In genomic region chr16:44665491-44665931, GRCm38 (mm10) we compare ENCODE assay signal across 12 mouse cellular contexts. TPM values are rescaled to one million over a fixed set of nuclear protein-coding genes. Genes with fewer than 3 reads are reported as not detected.
DNase-seq lines count a peak whose midpoint lies in the region; ATAC-seq and TF ChIP-seq lines count a peak whose summit lies in the region.
"Had no signal": no experiment of that assay in that cellular context is flagged by ENCODE, and none has a peak within 500 bp of the region (broad histone marks: within the 10 kb centered on the region; RNA-seq: fewer than 3 reads in every experiment).

No protein-coding gene starts in this region.

- H3K4me3 ChIP-seq in forebrain, embryonic 11.5 days (ENCODE audit: low read depth, low read length): peak overlapping the region; percentile 34; the same call in 1 of the 2 replicates
- no peak overlapping the region for H3K4me3 ChIP-seq in hindbrain, postnatal 0 days (ENCODE audit: low read length)
- H3K4me3 ChIP-seq in midbrain, postnatal 0 days (ENCODE audit: low read depth, low read length): no peak overlapping the region

- WGBS in forebrain, embryonic 11.5 days: 57% methylated on average over 9 of the region's 9 CpGs
- WGBS in hindbrain, postnatal 0 days: 31% methylated on average over 9 of the region's 9 CpGs
- WGBS in midbrain, postnatal 0 days: 67% methylated on average over 9 of the region's 9 CpGs

- DNase-seq in layer of hippocampus, adult 9-11 months: peak; percentile 11
- DNase-seq in layer of hippocampus, postnatal 25 days (ENCODE audit: extremely low spot score in 1 of 2, low spot score in 1 of 2): no peak
- no peak for DNase-seq in forebrain, embryonic 11.5 days (ENCODE audit: low spot score)
- DNase-seq in hindbrain, postnatal 0 days (ENCODE audit: low spot score): peak; percentile 54
- peak; percentile 64 for DNase-seq in midbrain, postnatal 0 days (ENCODE audit: low spot score)
- no peak for DNase-seq in adipocyte (ENCODE audit: low spot score)
- DNase-seq in lung, postnatal 36 days: no peak
- DNase-seq: cerebellum, adult 11 months; gastrocnemius, postnatal 14 days had no signal

- ATAC-seq in forebrain, embryonic 11.5 days (replicated peaks; ENCODE audit: low FRiP score): no peak
- ATAC-seq in hindbrain, postnatal 0 days: peak; percentile 30; the same call in 1 of the 2 replicates
- ATAC-seq in midbrain, postnatal 0 days (ENCODE audit: low FRiP score): no peak
- no peak for ATAC-seq in erythroid progenitor cell, adult 5-6 weeks (replicated peaks; ENCODE audit: low FRiP score, poor library complexity, severe bottlenecking)

- H3K27ac ChIP-seq in forebrain, embryonic 11.5 days (ENCODE audit: low read depth, low read length): peak overlapping the region; percentile 38; the same call in 1 of the 2 replicates
- H3K27ac ChIP-seq in hindbrain, postnatal 0 days: peak overlapping the region; percentile 60
- no peak overlapping the region for H3K27ac ChIP-seq in midbrain, postnatal 0 days (ENCODE audit: low read depth, low read length)
- H3K27ac ChIP-seq: macrophage had no signal

- no peaks in the 10 kb centered on the region; the same call in 1 of the 2 replicates for H3K27me3 ChIP-seq in forebrain, embryonic 11.5 days (ENCODE audit: control insufficient read depth, insufficient read depth, low read length)
- no peaks in the 10 kb centered on the region for H3K27me3 ChIP-seq in hindbrain, postnatal 0 days (ENCODE audit: insufficient read depth, low read length)
- H3K27me3 ChIP-seq in midbrain, postnatal 0 days (ENCODE audit: insufficient read depth, low read length): no peaks in the 10 kb centered on the region

- no peaks in the 10 kb centered on the region for H3K9me3 ChIP-seq in forebrain, embryonic 11.5 days (ENCODE audit: control insufficient read depth, low read length)
- no peaks in the 10 kb centered on the region for H3K9me3 ChIP-seq in hindbrain, postnatal 0 days (ENCODE audit: low read length)
- no peaks in the 10 kb centered on the region for H3K9me3 ChIP-seq in midbrain, postnatal 0 days (ENCODE audit: low read length)

- H3K4me2 ChIP-seq in forebrain, embryonic 11.5 days (ENCODE audit: low read depth, low read length, severe bottlenecking): peak overlapping the region; percentile 33
- no peak overlapping the region for H3K4me2 ChIP-seq in hindbrain, postnatal 0 days (ENCODE audit: low read depth, low read length)
- no peak overlapping the region for H3K4me2 ChIP-seq in midbrain, postnatal 0 days (ENCODE audit: low read depth, low read length, poor library complexity, severe bottlenecking)
- H3K4me2 ChIP-seq: liver, embryonic 11.5 days had no signal

- H3K4me1 ChIP-seq in forebrain, embryonic 11.5 days (replicated peaks; ENCODE audit: control insufficient read depth, insufficient read depth, low read length): peaks cover 11% of the 10 kb centered on the region
- peaks cover 5% of the 10 kb centered on the region; the same call in 1 of the 2 replicates for H3K4me1 ChIP-seq in hindbrain, postnatal 0 days (ENCODE audit: insufficient read depth, low read length)
- no peaks in the 10 kb centered on the region for H3K4me1 ChIP-seq in midbrain, postnatal 0 days (ENCODE audit: insufficient read depth, low read length)

- TF ChIP-seq CTCF in hindbrain, postnatal 0 days (IDR thresholded peaks at IDR 0.05; ENCODE audit: low read depth): no peak
- TF ChIP-seq CTCF in midbrain, postnatal 0 days (IDR thresholded peaks at IDR 0.05): no peak

- 0 out of 2 replicates have a peak overlapping the region, but pooled peaks have one; percentile 20 for H3K9ac ChIP-seq in forebrain, embryonic 11.5 days (ENCODE audit: low read length)
- H3K9ac ChIP-seq in hindbrain, postnatal 0 days (replicated peaks; ENCODE audit: low read length): no peak overlapping the region
- no peak overlapping the region for H3K9ac ChIP-seq in midbrain, postnatal 0 days (replicated peaks; ENCODE audit: low read length, poor library complexity, severe bottlenecking)

- H3K36me3 ChIP-seq in forebrain, embryonic 11.5 days (ENCODE audit: control insufficient read depth, insufficient read depth, low read length): no peaks in the 10 kb centered on the region
- H3K36me3 ChIP-seq in hindbrain, postnatal 0 days (ENCODE audit: insufficient read depth, low read length): no peaks in the 10 kb centered on the region
- no peaks in the 10 kb centered on the region for H3K36me3 ChIP-seq in midbrain, postnatal 0 days (ENCODE audit: insufficient read depth, low read length)

RNA-seq across cellular contexts. Expression of gene Nepro, which starts 58.6 kb away (rescaled TPM):
- 1 to 10 TPM; 4.1 to 4.9 TPM for total RNA-seq in layer of hippocampus, postnatal 25 days (2021)
- 11.9 and 13.2 TPM in 2 replicates for polyA plus RNA-seq in forebrain, embryonic 11.5 days (2014; fragmentation: Nextera tagmentation; extraction: Ambion mirVana)
- 3.3 and 3.5 TPM in 2 replicates for total RNA-seq in hindbrain, postnatal 0 days (2014; rRNA removed)
- polyA plus RNA-seq in hindbrain, postnatal 0 days (2015; fragmentation: Nextera tagmentation; extraction: Ambion mirVana): 3.2 TPM in 2 replicates
- total RNA-seq in midbrain, postnatal 0 days (2014; rRNA removed): 3.5 and 5.9 TPM in 2 replicates
- polyA plus RNA-seq in midbrain, postnatal 0 days (2015; fragmentation: Nextera tagmentation; extraction: Ambion mirVana): 2.4 and 2.9 TPM in 2 replicates
- total RNA-seq in erythroid progenitor cell, adult 5-6 weeks (2015; ENCODE audit: low replicate concordance): 3.6 and 3.8 TPM in 2 replicates
- 2.6 and 3.7 TPM in 2 replicates for total RNA-seq in erythroid progenitor cell, adult 5-6 weeks (2017; ENCODE audit: low replicate concordance)

Comparison
In these comparisons a context has a peak if more than half of its experiments do, and no peak if none do; other contexts are left out.
1. DNase-seq: peak in layer of hippocampus, adult 9-11 months (single experiment), hindbrain, postnatal 0 days (single experiment) and midbrain, postnatal 0 days (single experiment); none in layer of hippocampus, postnatal 25 days (0 of 2), forebrain, embryonic 11.5 days (single experiment), adipocyte (single experiment) and lung, postnatal 36 days (single experiment).